Mouse (Mus musculus): ENCODE data around the gene Vdr.
A peak's percentile ranks its signal among the peaks of the same experiment; 100 is the strongest.

The Vdr gene

DNA sequence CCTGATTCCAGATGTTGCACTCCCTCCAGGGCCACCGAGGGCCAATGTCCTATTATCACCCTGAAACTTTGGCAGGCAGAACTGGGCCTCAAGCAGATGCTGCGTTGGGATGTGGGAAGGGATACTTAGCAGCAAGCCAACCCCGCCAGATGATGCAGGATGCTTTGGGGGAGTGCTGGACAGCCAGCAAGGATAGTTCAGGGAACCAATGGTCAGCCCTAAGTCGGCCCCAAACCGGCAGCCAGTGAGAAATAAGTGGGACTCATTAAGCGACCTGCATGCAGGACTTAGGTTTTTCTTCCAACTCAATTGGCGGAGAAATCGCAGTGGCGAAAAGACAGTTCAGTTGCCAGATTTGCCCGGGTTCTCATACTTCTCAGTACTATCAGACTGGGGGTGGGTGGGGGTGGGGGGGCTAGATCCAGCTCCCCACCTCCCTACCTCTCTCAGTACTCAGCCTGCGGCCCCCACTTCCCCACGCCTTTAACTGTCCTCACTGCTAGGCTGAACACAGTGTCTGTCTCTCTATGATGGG is 80.1 kb downstream of the Vdr start:
- no peak for DNase-seq (ENCODE audit: low spot score in 2 of 2)

DNA sequence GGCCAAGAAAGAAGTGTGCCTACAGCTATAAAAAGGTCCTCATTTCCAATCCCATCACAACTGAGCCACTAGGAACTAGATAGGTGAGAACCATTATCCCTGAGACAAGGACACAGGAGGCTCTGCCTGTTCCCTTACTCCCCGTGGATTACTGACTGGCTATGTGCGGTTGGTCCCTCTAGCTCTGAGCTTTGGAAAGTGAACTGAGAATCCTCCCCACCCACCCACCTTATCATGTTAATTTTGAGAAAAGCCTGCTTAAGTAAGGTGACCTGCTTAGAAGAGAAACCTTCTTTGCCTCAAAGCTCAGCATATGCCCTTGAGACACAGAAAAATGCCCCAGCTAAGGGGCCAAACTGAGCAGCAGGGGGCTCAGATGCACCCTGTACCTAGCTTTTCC is 81.0 kb downstream of the Vdr start:
- DNase-seq (ENCODE audit: low spot score in 2 of 2): no peak

DNA sequence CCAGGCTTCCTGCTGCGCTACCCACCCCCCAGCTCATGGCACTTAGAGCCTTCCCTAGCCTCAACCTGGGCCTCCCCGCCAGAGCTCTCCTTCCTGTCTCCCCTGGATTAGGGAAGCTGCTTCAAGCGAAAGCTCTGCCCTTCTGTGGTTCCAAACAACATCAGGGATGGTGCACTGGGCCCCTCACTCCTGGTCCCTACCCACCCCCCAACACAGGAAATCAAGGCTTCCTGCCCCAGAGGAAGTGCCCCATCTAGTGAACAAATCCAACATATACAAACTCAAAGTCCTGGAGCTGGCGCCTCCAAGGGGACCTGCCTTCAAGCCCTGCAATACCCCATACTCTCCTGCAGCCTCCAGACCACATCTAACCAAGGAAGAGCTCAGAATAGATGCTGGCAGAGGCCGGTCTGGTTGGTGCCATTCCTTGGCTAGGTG is 81.5 kb downstream of the Vdr start:
- peak in 1 of 2 experiments; percentile 66 for DNase-seq (ENCODE audit: low spot score in 2 of 2)

DNA sequence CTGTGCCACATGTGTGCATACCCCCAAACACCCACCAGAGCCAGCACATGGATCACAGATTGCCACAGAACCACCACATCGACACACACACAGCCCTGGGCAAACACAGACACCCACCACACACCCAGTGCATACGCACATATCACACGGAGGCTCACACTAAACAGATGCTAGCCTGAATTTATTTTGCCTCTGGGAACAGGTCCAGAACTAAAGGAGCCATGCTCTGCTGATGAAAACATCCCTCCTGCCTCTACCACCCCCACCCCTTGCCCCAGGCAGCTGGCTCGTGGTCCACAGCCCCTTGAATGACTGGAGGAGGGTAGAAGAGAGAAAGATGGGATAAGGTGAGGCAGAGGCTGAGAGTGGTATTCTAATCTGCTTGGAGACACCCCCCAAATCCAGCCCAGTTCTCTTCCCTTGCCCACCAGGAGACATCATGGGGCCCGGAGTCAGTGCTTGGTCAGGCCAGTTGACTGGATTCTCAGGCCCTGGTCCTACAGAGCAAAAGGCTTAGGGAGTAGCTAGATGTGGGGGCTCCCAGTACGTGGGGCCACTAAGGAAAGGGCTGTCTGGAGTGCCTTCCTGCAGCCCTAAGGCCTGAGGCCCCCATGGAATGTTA is 82.1 kb downstream of the Vdr start:
- DNase-seq (ENCODE audit: low spot score in 2 of 2): peak in 1 of 2 experiments; percentile 62

DNA sequence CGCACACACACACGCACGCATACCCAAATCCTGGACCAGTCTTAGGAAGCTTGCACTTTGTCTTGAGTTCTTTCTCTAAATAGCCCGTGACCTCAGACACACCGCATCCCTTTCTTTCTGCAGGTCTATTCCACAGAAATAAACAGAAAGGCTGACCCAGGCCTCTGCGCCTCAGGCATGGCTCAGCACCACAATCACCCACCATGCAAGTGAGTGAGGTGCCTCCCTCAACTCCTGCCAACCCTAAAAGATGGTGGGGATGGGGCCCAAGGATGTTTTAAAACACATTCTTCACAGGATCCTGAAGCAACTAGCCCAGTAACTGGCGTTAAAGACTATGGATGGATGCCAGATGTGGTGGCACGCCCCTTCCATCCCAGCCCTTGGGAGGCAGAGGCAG is 83.0 kb downstream of the Vdr start:
- DNase-seq (ENCODE audit: low spot score in 2 of 2): no peak

DNA sequence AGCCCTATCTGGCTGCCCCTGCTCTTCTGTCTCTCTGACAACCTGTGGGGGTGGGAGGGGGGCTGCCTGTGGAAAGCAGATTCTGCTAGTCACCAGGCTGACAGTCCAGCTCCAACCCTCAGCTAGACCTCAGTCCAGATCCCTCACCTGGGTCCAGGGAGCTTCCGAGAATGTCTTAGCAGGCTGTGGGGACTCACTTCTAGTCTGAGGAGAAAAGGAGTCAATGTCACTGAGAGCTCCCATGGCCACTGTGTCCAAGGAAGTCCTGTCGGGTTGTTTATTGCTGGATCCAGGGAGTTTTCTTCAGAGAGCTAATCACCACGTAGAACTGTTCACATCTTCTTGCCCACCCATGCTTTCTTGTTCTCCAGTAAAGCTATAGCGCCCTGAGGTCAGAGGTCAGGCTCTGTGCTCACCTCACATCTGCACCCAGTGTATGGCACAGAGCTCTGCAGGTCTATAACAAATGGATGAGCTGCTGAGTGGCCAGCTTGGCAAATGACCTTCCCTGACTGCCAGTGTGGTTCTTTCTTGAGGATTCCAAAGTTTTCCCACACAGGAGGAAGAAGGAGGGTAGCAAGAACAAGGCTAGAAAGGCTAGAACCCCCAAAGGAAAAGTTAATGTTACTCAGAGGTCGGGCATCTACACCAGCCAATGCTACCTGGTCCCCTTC is 83.7 kb downstream of the Vdr start:
- DNase-seq (ENCODE audit: low spot score in 2 of 2): no peak

DNA sequence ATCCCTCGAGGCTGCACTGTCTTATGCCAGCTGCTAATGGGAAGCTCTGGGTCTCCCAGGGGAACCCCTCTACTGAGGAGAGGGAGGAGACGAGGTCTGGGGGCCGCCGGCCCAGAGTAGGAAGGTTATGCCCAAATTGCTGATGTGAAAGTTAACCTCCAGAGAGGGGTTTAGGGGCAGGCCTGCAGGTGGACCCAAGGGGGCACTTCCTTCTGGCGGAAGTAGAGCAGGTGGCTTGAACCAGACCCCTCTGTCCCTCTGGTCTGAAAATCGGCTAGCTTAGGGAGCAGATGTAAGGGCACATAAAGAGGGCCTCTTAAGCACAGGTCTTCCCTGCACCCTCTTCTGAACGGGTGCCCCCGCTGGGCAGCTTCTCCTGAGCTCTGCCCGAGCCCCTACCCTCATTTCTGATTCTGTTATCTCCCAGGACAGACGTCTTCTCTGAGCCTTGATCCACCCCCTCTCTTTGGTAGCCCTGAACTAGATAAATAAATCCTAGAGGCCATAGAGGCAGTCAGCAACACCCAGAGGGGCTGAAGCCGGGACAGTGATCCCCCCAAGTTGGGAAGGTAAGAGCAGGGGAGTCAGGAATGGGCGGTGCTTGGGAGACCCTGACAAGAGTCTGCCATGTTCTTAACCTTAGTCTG is 84.4 kb downstream of the Vdr start:
- DNase-seq (ENCODE audit: low spot score in 2 of 2): peak in 1 of 2 experiments; percentile 45

DNA sequence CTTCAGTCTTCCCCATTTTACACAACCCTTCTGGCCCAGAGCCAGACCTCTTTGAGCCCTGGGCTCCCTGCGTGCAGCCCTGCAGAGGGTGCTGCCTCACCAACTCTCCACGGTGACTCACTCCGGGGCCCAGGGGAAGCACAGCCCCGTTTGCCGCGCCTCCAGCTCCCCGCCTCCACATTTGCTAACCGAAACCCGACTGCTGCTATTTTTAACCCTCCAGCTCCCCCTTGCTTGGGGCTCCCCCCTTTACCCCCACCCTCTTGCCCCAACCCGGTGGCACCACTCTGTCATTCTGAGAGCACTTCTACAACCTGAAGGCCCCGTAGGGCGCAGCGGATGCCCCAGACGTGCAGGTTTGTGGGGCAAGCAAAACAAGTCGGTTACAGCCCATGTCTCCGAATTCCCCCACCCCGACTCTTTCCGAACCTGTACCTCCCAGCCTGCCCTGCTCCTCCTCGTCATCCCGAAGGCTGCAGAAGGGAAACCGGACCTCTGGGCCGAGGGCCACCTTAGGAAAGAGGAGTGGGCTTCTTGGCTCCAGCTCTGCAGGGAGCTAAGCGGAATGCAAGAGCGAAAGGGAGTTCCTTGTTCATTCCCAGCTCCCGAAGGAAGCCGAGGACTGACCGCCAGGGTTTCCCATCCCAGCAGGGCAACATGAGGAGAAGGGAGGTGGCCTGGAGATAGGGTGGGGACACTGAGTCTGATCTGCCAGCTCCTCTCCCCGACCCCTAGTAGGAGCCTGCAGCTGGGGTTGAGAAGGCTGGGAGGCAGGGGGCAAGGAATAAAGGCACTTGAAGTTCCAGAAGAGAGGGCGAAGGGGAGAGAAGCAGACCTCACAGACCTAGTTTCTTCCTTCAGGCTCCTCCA is 85.1 kb downstream of the Vdr start:
- DNase-seq (ENCODE audit: low spot score in 2 of 2): peak; percentile 87 to 92

DNA sequence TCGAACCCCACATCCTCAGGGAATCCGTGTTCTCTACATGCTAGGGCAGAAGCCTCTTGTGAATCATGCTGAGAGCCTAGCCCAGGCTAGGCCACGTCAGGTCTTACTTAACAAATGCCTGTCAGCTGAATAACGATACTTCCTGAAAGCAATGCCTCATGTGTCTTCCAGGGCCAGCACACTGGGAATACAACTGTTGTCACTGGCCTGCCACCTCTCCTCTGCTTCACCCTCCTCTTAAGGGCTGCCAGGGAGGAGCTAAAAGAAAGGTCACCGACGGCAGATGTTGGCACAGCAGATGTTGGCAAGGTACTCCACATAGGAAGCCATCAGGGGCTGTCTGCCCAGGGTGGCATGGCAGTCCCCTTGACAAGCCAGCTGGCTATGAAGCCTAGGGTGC is 86.4 kb downstream of the Vdr start:
- peak in 1 of 2 experiments; percentile 65 for DNase-seq (ENCODE audit: low spot score in 2 of 2)

DNA sequence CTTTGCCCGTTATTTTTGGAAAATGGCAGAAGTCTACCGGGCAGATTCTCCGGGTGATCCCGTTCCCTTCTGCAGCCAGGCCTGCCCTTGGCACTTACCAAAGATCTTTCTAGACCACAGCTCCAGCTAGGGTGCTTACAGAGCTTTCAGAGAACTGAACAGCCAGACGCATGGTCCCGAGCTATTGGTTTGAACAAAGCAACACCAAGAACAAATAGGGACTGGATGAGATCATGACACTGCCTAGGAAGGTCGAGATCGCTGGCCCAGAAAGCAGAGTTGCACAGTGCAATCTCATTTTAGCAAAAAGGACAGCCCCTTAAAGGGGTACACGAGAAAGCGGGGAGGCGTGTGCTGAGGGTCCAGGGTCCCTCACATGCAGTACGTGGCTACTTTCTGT is 87.0 kb downstream of the Vdr start:
- no peak for DNase-seq (ENCODE audit: low spot score in 2 of 2)

DNA sequence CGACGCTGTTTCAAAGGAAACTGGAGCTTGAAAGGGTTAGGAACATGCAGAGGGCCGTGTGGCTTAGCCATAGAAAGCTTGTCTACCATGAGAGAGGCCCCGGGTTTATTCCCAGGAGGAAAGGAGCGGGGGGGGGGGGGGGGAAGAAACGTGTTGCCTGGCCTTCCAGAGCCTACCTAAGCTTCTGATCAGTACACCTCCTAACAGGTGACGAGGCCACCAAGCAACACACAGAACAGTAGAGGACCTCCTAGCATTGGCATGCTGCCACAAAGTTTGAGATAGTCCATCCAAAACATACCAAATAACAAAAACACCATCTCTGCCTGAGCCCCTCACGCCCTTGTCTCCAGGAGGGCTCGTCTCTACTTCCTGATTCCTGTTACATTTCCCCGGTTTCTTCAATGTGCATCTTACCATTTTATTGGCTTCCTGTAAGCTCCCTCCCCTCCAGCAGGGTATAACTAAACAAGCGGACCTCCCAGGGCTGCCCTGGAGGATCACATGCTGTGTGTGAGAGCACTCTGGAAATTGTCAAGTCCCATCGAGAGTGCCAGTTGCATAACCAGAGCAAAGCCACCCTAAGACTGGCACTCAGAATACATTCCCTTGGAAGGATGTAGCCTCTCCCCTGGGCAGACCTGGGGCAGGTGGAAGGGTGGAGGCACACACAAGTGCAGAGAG is 87.7 kb downstream of the Vdr start:
- no peak for DNase-seq (ENCODE audit: low spot score in 2 of 2)

DNA sequence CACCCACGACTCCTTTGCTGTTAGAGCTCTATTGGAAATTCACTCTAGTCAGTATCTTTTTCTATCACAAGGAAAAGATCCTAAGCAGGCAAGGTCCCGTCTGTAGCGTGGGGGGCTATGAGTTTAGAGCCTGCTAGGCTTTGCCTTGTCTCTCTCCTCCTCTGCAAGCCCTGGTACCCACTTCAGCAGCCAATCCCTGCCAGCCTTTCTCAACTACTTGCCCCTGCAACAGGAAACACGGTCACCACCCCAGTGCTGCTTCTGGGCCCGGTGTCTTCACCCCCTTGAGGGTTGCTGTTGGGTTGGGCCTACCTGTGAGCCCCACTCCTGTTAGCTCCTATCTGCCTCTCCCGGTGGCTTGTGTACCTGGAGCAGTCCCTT is 88.5 kb downstream of the Vdr start:
- DNase-seq (ENCODE audit: low spot score in 2 of 2): peak; percentile 64 to 79

DNA sequence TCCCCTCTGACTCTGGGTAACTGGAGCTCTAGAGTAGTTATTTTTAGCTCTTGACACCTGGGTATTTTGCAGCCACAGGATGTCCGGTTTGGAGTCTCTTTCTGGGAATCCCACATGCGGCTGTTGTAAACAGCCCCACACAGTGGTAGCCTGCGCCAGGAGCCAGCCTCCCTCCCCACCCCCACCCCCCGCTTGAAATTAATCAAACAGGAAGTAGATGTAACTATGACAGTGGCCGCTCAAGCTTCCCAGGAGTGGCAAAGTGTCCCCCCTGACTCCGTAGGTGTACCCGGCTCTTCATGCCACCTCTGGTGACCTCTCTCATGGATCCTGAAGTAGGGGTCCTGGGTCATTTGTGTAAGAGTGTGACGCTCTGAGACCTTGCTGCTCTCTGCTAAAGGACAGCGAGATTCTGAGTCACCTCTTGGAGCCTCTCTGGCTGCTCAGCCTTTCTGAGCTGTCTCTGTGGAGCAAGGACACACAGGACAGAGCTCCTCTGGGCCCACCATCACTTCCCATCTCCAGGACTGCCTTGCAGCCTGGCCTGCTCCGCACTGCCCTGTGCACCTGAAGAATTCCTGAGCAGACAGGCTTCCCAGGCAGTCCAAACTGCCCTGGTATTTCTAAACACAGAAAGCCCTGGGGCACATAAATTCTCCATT is 89.0 kb downstream of the Vdr start:
- DNase-seq (ENCODE audit: low spot score in 2 of 2): peak in 1 of 2 experiments; percentile 64

DNA sequence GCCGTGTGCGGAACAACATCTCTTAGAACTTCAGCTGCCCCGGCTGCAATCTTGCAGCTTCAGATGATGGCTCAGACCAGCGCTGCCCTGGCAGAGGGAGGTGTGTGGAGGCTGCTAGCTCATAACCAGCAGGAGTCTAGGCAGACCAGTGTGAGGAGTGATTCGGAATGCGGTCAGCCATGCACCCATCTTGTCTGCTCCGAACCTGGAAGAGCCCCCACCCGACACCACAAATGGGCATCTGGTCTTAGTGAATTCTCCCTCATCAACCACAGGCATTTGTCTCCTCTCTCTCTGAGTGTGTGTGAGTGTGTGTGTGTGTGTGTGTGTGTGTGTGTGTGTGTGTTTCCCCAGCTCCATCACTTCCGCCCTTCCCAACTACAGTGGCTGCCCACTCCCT is 90.5 kb downstream of the Vdr start:
- no peak for DNase-seq (ENCODE audit: low spot score in 2 of 2)

DNA sequence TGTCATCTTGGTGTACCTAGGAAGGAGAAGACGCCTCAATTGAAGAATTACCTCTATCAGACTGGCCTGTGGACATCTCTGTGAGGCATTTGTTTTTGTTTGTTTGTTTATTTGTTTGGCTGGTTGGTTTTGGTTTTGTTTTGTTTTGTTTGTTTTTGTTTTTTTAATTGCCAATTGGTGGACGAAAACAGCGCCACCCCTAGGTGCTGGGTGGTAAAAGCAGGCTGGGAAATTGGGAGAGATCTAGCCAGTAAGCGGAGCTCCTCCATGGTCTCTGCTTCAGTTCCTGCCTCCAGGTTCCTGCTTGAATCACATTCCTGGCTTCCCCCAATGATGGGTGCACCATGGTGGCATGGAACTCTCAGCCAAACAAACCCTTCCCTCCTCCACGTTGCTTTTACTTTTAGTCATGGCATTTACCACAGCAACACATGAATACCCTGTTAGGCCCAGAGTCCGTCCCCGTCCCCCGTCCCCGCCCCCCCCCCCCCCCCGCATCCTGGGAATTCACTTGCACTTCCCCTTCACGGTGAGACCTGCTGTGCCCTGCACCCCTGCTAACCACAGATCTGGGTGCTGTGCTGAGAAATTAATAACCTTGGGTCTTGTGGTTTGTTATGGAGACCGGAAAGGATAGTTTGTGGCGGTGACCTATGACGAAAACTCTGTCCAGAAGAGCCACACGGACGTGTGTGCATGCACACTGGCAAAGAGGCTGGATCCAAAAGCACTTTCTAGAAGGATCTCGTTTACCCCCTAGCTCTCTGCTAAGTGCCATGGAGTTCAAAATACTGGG is 94.0 kb downstream of the Vdr start:
- no peak for DNase-seq (ENCODE audit: low spot score in 2 of 2)

DNA sequence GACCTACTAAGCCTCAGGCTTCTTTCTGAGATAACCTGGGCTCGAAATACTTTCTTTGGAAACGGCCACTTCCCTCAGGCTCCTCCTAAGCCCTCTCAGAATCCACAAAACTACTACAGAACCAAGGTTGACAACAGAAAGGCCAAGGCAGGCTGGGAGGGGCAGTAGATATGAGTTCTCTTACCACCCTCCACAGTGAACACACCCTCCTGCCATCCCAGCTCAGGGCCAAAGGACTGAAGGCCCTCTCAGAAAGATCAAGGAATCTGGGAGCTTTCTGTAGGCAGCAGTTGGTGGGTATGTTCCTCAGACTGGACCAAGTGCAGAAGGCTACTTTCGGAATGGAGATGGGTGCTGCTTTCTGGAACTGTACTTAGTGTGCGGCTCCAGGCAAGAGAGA is 95.2 kb downstream of the Vdr start:
- no peak for DNase-seq (ENCODE audit: low spot score in 2 of 2)

DNA sequence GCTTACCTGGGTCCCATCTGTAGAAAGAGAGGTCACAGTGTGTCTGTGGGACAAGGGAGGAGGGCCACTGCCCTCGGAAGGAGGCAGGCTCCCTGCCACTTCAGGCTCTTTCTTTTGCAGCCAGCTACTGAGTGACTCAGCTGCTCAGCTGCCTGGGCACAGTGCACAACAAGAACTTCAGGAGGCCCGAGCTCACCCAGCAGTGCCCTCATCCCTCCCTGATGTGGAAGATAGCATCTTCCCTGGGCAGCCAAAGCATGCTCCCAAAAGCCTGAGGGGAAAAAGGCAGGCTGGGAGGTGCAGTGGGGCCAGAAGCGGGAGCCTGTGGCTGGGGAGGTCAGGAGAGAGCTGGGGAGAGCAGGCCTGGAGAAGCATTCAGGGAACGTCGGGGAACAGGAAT is 95.7 kb downstream of the Vdr start:
- DNase-seq (ENCODE audit: low spot score in 2 of 2): no peak

DNA sequence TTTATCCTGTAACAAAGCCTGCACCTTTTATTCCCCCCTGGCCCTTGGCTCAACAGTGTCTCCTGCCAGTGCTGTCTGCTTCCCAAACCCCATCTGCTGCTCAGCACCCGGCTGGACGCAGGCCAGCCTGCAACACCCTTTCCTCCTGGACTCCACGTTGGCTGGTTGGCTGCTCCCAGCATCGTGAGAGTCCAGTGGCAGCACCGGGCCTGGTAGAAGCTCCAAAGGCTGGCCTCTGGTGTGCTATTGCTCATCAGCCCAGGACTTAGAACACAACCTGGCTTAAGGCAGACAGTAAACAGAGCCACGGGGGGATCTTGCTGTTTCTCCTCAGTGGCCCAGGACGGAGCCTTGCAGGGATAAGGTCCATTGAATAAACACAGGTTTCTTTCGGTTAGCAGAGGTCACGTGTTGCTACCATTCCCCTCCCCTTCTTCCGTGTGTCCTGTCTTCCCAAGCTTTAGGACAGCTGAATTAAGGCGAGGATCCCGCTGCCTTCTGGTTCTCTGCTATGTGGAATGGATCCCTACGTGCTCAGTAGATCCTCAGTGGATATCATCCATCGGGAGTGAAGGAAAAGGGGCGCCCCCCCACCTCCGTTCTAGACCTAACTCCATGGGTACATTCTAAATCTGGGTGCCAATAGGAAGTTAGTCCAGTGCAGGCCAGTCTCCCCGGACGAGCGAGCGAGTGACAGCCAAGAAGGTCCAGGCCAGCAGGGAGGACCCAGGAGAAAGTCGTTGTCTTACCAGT is 96.8 kb downstream of the Vdr start:
- no peak for DNase-seq (ENCODE audit: low spot score in 2 of 2)

DNA sequence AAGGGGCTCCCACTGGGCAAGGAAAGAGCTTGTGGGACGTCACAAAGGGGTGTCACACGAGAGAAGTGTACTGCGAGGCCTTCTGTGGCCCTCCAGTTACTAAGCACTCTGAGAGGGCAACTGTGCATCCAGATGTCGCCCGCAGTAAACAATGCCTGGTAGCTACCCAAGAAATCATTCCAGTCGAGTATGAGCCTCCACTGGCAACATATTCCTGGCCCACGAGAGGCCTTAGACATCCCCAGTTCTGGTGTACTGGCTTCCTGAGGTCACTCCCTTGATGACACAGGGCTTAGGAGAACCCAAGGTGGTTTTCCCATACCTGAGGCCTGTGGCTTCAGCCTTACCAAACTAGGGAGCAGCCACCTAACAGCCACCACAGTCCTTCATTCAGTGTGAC is 97.6 kb downstream of the Vdr start:
- no peak for DNase-seq (ENCODE audit: low spot score in 2 of 2)

Data from spleen, postnatal 4 days (tissue).